Mouse (Mus musculus): ENCODE data around the gene Slc44a2.

DNA sequence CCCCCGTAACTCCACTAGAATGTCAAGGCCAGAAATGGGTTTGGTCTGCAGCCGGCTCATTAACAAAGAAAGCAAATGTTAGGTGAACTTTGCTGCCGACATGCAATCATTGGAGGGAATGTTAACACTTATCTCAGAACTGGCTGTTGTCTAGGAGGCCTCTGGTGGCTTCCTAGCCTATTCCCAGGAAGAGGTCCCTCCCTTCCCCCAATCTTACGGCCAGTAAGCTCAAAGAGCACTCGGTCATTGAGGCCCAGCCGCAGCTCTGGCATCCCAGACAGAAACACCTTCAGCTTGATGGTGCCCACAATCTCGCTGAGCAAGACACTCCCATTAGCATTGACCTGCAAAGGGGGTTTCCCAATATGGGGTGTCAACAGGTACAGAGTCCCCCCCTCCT, 15.4 kb upstream of the Slc44a2 start:
- no peak for TF ChIP-seq POLR2A (IDR thresholded peaks at IDR 0.05; ENCODE audit: control insufficient read depth, extremely low read depth, insufficient read depth, low read length, poor library complexity)
- TF ChIP-seq CTCF (IDR thresholded peaks at IDR 0.05; ENCODE audit: borderline replicate concordance, control insufficient read depth, extremely low read depth, insufficient read depth, low read length, poor library complexity), result no peak

Data from thymus, adult 2 months (tissue).